Mouse (Mus musculus) heart, postnatal 0 days (tissue): ENCODE results near the gene Slc6a1. TPM values are rescaled to one million over a fixed set of nuclear protein-coding genes. Genes with fewer than 3 reads are reported as not detected.

Source experiments
- ATAC-seq: fragments of 200-750 bp; cut with Nextera tagmentation; 2 replicates; pipeline ENCODE4 v1.8.0; 2017; ENCODE audit warnings: low read depth, moderate number of reproducible peaks, moderate library complexity; ENCODE audit not compliant: insufficient read depth
- DNase-seq: peaks from one replicate; pipeline ENCODE4 v3.0.0-alpha.2; 2016; ENCODE audit warnings: low spot score
- H3K27ac ChIP-seq: fragments of 300-500 bp; sonication (generic); 2 replicates; pipeline ENCODE4 v1.5.1; 2014; ENCODE audit warnings: low read depth, mild to moderate bottlenecking
- H3K27me3 ChIP-seq: fragments of 300-500 bp; sonication (generic); 2 replicates; pipeline ENCODE4 v1.6.1; 2014; ENCODE audit warnings: low read length, mixed read lengths; ENCODE audit not compliant: control insufficient read depth, insufficient read depth
- H3K36me3 ChIP-seq: fragments of 300-500 bp; sonication (generic); replicated peaks from 2 replicates; pipeline ENCODE4 v1.6.1; 2014; ENCODE audit warnings: low read length, mixed read lengths; ENCODE audit not compliant: control insufficient read depth, insufficient read depth
- H3K4me1 ChIP-seq: fragments of 300-500 bp; sonication (generic); 2 replicates; pipeline ENCODE4 v1.6.1; 2014; ENCODE audit warnings: antibody characterized with exemption; ENCODE audit not compliant: control insufficient read depth, insufficient read depth
- H3K4me2 ChIP-seq: fragments of 300-500 bp; sonication (generic); 2 replicates; pipeline ENCODE4 v1.6.1; 2014; ENCODE audit warnings: low read depth, mild to moderate bottlenecking, low read length, moderate library complexity
- H3K4me3 ChIP-seq: fragments of 300-500 bp; sonication (generic); 2 replicates; pipeline ENCODE4 v1.5.1; 2014; ENCODE audit warnings: low read depth, low read length
- H3K9ac ChIP-seq: fragments of 300-500 bp; sonication (generic); replicated peaks from 2 replicates; pipeline ENCODE4 v1.6.1; 2014; ENCODE audit warnings: low read depth, low read length, mixed read lengths
- H3K9me3 ChIP-seq: fragments of 300-500 bp; sonication (generic); replicated peaks from 2 replicates; pipeline ENCODE4 v1.6.1; 2016; ENCODE audit warnings: low read length; ENCODE audit not compliant: control insufficient read depth
- CTCF ChIP-seq: IDR thresholded peaks from 2 replicates; pipeline ENCODE4 v1.5.1; 2016; ENCODE audit warnings: antibody characterized with exemption, control low read depth, low read depth
- EP300 ChIP-seq: IDR thresholded peaks from 2 replicates; pipeline ENCODE4 v1.6.1; 2016; ENCODE audit warnings: antibody characterized with exemption, low read depth
- WGBS: fragments of 180-500 bp; shearing (Covaris S2); extraction: QIAGEN DNeasy Blood & Tissue Kit; methylation state at CpG from one replicate; pipeline ENCODE4 v1.1.7; 2014; 5-methylcytosine and 5-hydroxymethylcytosine counted together
- polyA plus RNA-seq: library from polyadenylated mRNA; unstranded; fragments of >200 nt; fragmentation: Nextera tagmentation; extraction: Ambion mirVana; gene quantifications from 2 replicates; pipeline ENCODE4 v1.2.1, GENCODE M21; 2015
- total RNA-seq: library from RNA; depleted of rRNA; stranded (reverse); fragments of >200 nt; gene quantifications from 2 replicates; pipeline ENCODE4 v1.2.3, GENCODE M21; 2014; ENCODE audit warnings: low replicate concordance

The Slc6a1 gene
- total and polyA plus RNA-seq, 2 experiments from 2014 or later: 0.34 TPM; not detected in 1

GRCm38 (mm10) chr6:114299699-114300098 is 17.3 kb downstream of the Slc6a1 start:
- H3K9me3 ChIP-seq: no peaks in the 10 kb centered on the region
- no peaks in the 10 kb centered on the region for H3K4me1 ChIP-seq
- H3K27me3 ChIP-seq: no peaks in the 10 kb centered on the region
- TF ChIP-seq CTCF: no peak
- TF ChIP-seq EP300: no peak
- H3K27ac ChIP-seq: no peak overlapping the region
- DNase-seq (no peak), ATAC-seq (no peak)
- 81% methylated on average over 5 of the region's 5 CpGs for WGBS
- no peak overlapping the region for H3K4me3 ChIP-seq
- H3K4me2 ChIP-seq: no peak overlapping the region
- no peak overlapping the region for H3K9ac ChIP-seq
- H3K36me3 ChIP-seq: no peaks in the 10 kb centered on the region

- 80% methylated on average over 11 of the region's 11 CpGs for WGBS
- Histone ChIP-seq H3K4me3 (no peak overlapping the region), H3K27ac (no peak overlapping the region), H3K4me2 (no peak overlapping the region), H3K9me3 (no peaks in the 10 kb centered on the region), H3K36me3 (no peaks in the 10 kb centered on the region), H3K27me3 (no peaks in the 10 kb centered on the region), H3K9ac (no peak overlapping the region), H3K4me1 (no peaks in the 10 kb centered on the region)
- ATAC-seq: no peak
- DNase-seq: no peak
- TF ChIP-seq CTCF (no peak), EP300 (no peak)
Observed at GRCm38 (mm10) chr6:114300737-114301136, 18.3 kb downstream of the Slc6a1 start.

GRCm38 (mm10) chr6:114304668-114305067 is 22.2 kb downstream of the Slc6a1 start:
- Histone ChIP-seq H3K4me2 (no peak overlapping the region), H3K9ac (no peak overlapping the region), H3K4me1 (no peaks in the 10 kb centered on the region), H3K9me3 (no peaks in the 10 kb centered on the region), H3K36me3 (no peaks in the 10 kb centered on the region), H3K4me3 (no peak overlapping the region), H3K27ac (no peak overlapping the region), H3K27me3 (peaks cover 9% of the 10 kb centered on the region; the same call in 1 of the 2 replicates)
- TF ChIP-seq CTCF (no peak), EP300 (no peak)
- DNase-seq: no peak
- 71% methylated on average over 6 of the region's 6 CpGs for WGBS
- no peak for ATAC-seq

- H3K4me1 ChIP-seq: no peaks in the 10 kb centered on the region
- H3K36me3 ChIP-seq: no peaks in the 10 kb centered on the region
- no peak overlapping the region for H3K4me2 ChIP-seq
- no peaks in the 10 kb centered on the region for H3K27me3 ChIP-seq
- DNase-seq (no peak), ATAC-seq (no peak)
- no peak overlapping the region for H3K27ac ChIP-seq
- H3K9me3 ChIP-seq: 0 out of 2 replicates have a peak, but pooled peaks cover 7% of the 10 kb centered on the region
- 61% methylated on average over 5 of the region's 5 CpGs for whole genome bisulfite sequencing
- TF ChIP-seq CTCF: no peak
- no peak for TF ChIP-seq EP300
- no peak overlapping the region for H3K4me3 ChIP-seq
- no peak overlapping the region for H3K9ac ChIP-seq
Observed at GRCm38 (mm10) chr6:114320511-114320910, 38.1 kb downstream of the Slc6a1 start.

- DNase-seq (no peak), ATAC-seq (no peak)
- Histone ChIP-seq H3K9me3 (0 out of 2 replicates have a peak, but pooled peaks cover 7% of the 10 kb centered on the region), H3K4me1 (no peaks in the 10 kb centered on the region), H3K27me3 (no peaks in the 10 kb centered on the region), H3K36me3 (no peaks in the 10 kb centered on the region), H3K4me2 (no peak overlapping the region), H3K4me3 (no peak overlapping the region), H3K9ac (no peak overlapping the region), H3K27ac (no peak overlapping the region)
- WGBS: 84% methylated on average over 3 of the region's 3 CpGs
- TF ChIP-seq EP300: no peak
- TF ChIP-seq CTCF: 0 out of 2 replicates have a peak, but pooled peaks have one; percentile 7
Observed at GRCm38 (mm10) chr6:114321146-114321545, 38.7 kb downstream of the Slc6a1 start.

- 0 out of 2 replicates have a peak, but pooled peaks cover 7% of the 10 kb centered on the region for H3K9me3 ChIP-seq
- ATAC-seq: no peak
- no peak overlapping the region for H3K4me3 ChIP-seq
- TF ChIP-seq CTCF (no peak), EP300 (no peak)
- DNase-seq: no peak
- H3K27ac ChIP-seq: no peak overlapping the region
- no peaks in the 10 kb centered on the region for H3K36me3 ChIP-seq
- H3K27me3 ChIP-seq: no peaks in the 10 kb centered on the region
- no peaks in the 10 kb centered on the region for H3K4me1 ChIP-seq
- no peak overlapping the region for H3K9ac ChIP-seq
- H3K4me2 ChIP-seq: no peak overlapping the region
- WGBS: 77% methylated on average over 3 of the region's 3 CpGs
Observed at GRCm38 (mm10) chr6:114322914-114323313, 40.5 kb downstream of the Slc6a1 start.
